Mouse (Mus musculus): ENCODE measurements around the gene Gtf2f2. TPM values are rescaled to one million over a fixed set of nuclear protein-coding genes. Genes with fewer than 3 reads are reported as not detected.

Gtf2f2 gene
- polyA plus RNA-seq, 1 experiment from 2014 or later, result 58.2 TPM

Other genes starting within 250 kb of the Gtf2f2 start
- gene Slc25a30, start 223.8 kb downstream of the Gtf2f2 start, polyA plus RNA-seq (2014; fragmentation: Nextera tagmentation; extraction: Ambion mirVana), result 10.0 and 11.6 TPM in 2 replicates
- gene Tpt1, start 165.8 kb downstream of the Gtf2f2 start, polyA plus RNA-seq (2014; fragmentation: Nextera tagmentation; extraction: Ambion mirVana), result 979 and 1,156 TPM in 2 replicates
- 7.7 and 9.5 TPM in 2 replicates for gene Kctd4, start 55.9 kb downstream of the Gtf2f2 start, polyA plus RNA-seq (2014; fragmentation: Nextera tagmentation; extraction: Ambion mirVana)
- gene Gpalpp1, start 99.9 kb upstream of the Gtf2f2 start, polyA plus RNA-seq (2014; fragmentation: Nextera tagmentation; extraction: Ambion mirVana), result 13.0 and 14.3 TPM in 2 replicates
- gene Nufip1, start 100.0 kb upstream of the Gtf2f2 start, polyA plus RNA-seq (2014; fragmentation: Nextera tagmentation; extraction: Ambion mirVana), result 13.8 and 15.0 TPM in 2 replicates